Mouse (Mus musculus): ENCODE data around the gene Timp3. TPM values are rescaled to one million over a fixed set of nuclear protein-coding genes. Genes with fewer than 3 reads are reported as not detected.

The Timp3 gene
- polyA plus RNA-seq, 1 experiment from 2014 or later, result 51.2 TPM

DNA sequence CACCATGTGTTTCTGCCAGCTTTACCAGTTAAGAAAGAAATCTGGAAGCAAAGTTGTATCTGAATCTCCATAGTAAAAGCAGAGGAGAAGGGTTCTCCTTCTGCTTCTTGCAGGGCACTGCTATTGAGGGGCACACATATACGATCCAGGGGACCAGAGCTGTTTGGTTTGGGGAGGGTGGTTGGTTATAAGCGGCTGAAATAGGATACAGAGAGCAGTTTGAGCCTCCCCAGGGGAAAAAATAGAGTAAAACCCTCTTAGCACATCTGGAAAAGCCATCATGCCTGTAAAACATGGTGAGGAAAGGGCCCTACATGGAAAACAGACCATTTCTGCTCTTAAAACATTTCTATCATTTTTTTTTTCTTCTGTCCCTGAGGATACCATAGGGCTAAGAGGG lies 21.7 kb upstream of the Timp3 start:
- WGBS, result 76% methylated on average over 2 of the region's 2 CpGs
- ATAC-seq (ENCODE audit: low read depth), result no peak
- Histone ChIP-seq H3K36me3 (no peaks in the 10 kb centered on the region), H3K9ac (no peak overlapping the region), H3K4me1 (replicated peaks) (no peaks in the 10 kb centered on the region), H3K9me3 (no peaks in the 10 kb centered on the region), H3K4me2 (no peak overlapping the region), H3K4me3 (no peak overlapping the region), H3K27me3 (no peaks in the 10 kb centered on the region), H3K27ac (replicated peaks) (no peak overlapping the region)

- WGBS, result 89% methylated on average over 7 of the region's 7 CpGs
- Histone ChIP-seq H3K4me1 (replicated peaks) (no peaks in the 10 kb centered on the region), H3K36me3 (no peaks in the 10 kb centered on the region), H3K27ac (replicated peaks) (no peak overlapping the region), H3K9ac (no peak overlapping the region), H3K4me3 (no peak overlapping the region), H3K4me2 (no peak overlapping the region), H3K27me3 (no peaks in the 10 kb centered on the region), H3K9me3 (no peaks in the 10 kb centered on the region)
- ATAC-seq (ENCODE audit: low read depth), result no peak
Observed at GRCm38 (mm10) chr10:86279579-86280168, 20.5 kb upstream of the Timp3 start.

DNA sequence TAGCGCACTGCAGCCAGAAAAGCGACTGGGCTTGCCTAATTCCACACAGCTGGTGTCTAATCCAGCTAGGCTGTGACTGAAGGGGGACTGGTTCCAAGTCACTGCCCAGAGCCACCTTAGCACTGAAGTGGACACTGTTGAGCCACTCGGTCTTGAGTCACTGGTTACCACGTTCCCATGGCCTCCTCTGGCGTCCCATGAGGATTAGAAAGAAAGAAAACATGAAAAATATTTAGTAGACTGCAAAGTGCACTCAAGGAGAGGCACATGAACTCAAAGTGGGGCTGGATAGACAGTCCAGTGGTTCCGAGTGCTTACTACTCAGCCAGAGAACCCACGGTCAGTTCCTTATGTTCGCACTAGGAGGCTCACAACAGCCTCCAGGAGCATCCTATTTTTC lies 18.9 kb upstream of the Timp3 start:
- WGBS, result 93% methylated on average over 8 of the region's 8 CpGs
- H3K9ac ChIP-seq, result no peak overlapping the region
- H3K9me3 ChIP-seq, result no peaks in the 10 kb centered on the region

GRCm38 (mm10) chr10:86286508-86286907 lies 13.7 kb upstream of the Timp3 start:
- Histone ChIP-seq H3K4me2 (no peak overlapping the region), H3K4me3 (no peak overlapping the region), H3K4me1 (replicated peaks) (no peaks in the 10 kb centered on the region), H3K36me3 (no peaks in the 10 kb centered on the region), H3K9me3 (no peaks in the 10 kb centered on the region; the same call in 1 of the 2 replicates), H3K27me3 (no peaks in the 10 kb centered on the region), H3K9ac (no peak overlapping the region), H3K27ac (replicated peaks) (no peak overlapping the region)
- WGBS, result 94% methylated on average over 7 of the region's 7 CpGs
- no peak for ATAC-seq (ENCODE audit: low read depth)

More for the DNA sequence above, 18.9 kb upstream of the Timp3 start:
- no peak overlapping the region for H3K4me2 ChIP-seq
- H3K27ac ChIP-seq (replicated peaks), result no peak overlapping the region
- no peaks in the 10 kb centered on the region for H3K36me3 ChIP-seq
- no peak for ATAC-seq (ENCODE audit: low read depth)
- H3K4me3 ChIP-seq, result no peak overlapping the region
- H3K4me1 ChIP-seq (replicated peaks), result no peaks in the 10 kb centered on the region
- no peaks in the 10 kb centered on the region for H3K27me3 ChIP-seq

DNA sequence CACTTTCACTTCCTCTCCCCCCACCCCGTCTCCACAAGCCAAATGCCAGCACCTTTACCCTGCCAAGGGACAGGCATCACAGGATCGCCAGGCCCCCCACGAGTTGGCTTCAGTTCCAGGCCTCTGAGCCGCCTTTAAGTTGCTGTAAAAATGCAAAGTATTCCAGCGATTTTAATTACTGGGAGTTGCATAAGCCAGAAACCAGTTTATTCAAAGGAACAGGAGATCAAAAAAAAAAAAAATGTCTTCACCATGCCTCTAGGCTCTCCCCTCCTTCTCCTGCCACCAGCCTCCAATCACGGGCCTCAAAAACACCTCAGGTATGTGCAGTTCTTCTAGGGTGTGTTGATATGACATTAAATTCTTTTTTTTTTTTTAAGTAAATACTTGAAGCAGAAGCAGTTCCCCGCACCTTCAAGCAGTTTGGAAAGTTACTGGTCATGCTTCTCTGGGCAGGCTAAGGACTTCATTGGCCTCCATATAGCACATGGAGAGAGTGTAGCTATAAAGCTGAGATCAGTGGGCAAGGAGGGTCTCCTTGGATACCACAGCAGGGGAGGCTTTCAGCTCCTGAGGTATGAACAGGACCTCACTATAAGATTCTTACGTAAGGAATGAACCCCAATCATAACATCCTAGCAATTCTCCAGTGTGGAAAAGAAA lies 9.9 kb upstream of the Timp3 start:
- Histone ChIP-seq H3K4me3 (no peak overlapping the region), H3K27ac (replicated peaks) (no peak overlapping the region), H3K4me2 (no peak overlapping the region), H3K9me3 (no peaks in the 10 kb centered on the region; the same call in 1 of the 2 replicates), H3K4me1 (replicated peaks) (peaks cover 6% of the 10 kb centered on the region), H3K9ac (no peak overlapping the region), H3K36me3 (no peaks in the 10 kb centered on the region), H3K27me3 (no peaks in the 10 kb centered on the region)
- no peak for ATAC-seq (ENCODE audit: low read depth)
- 82% methylated on average over 8 of the region's 8 CpGs for WGBS

- WGBS, result 86% methylated on average over 1 of the region's 1 CpGs
- ATAC-seq (ENCODE audit: low read depth), result no peak
Observed at GRCm38 (mm10) chr10:86293880-86294279, 6.3 kb upstream of the Timp3 start.

DNA sequence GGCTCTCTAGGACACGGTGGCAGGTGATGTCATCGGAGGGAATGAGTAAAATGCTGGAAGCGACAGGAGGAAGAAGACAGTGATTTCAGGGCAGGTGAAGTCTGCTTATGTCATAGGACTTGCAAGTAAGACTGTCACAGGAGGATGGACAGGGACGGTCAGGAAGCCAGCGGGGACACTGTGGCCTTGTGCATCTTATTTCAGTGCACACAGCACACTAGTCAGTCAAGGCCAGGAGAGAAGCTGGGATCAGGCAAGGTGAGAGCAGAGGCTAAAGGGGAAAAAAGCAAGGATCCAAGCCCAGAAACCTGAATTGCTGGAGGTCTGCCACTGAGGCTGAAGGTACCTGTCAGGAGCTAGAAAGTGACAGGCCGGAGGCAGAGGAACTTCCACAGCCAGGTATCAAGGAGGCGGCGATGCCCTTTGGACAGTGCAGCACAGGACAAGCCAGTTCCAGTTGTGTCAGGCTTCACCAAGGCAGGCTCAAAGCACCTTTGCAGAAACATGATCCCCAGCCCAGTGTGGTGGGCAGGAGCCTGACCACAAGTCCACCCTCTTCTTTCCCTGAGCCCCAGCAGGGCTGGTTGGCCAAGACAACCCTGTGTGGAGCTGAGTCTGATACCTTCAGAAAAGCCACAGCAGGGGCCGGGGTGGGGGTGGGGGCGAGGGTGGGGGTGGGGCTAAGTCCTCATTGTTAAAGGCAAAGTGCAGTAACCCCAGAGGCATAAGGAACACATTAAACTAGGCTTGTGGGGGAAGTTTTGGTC lies 5.4 kb upstream of the Timp3 start:
- no peak overlapping the region for H3K27ac ChIP-seq (replicated peaks)
- no peak overlapping the region for H3K9ac ChIP-seq
- H3K36me3 ChIP-seq, result no peaks in the 10 kb centered on the region
- WGBS, result 68% methylated on average over 10 of the region's 10 CpGs
- peaks cover 17% of the 10 kb centered on the region for H3K27me3 ChIP-seq
- H3K4me3 ChIP-seq, result no peak overlapping the region
- no peak for ATAC-seq (ENCODE audit: low read depth)
- peaks cover 17% of the 10 kb centered on the region for H3K4me1 ChIP-seq (replicated peaks)
- no peaks in the 10 kb centered on the region for H3K9me3 ChIP-seq
- H3K4me2 ChIP-seq, result no peak overlapping the region

More at GRCm38 (mm10) chr10:86293880-86294279, 6.3 kb upstream of the Timp3 start:
- Histone ChIP-seq H3K4me2 (no peak overlapping the region), H3K4me1 (replicated peaks) (peaks cover 17% of the 10 kb centered on the region), H3K36me3 (no peaks in the 10 kb centered on the region), H3K27ac (replicated peaks) (no peak overlapping the region), H3K9ac (no peak overlapping the region), H3K9me3 (no peaks in the 10 kb centered on the region; the same call in 1 of the 2 replicates), H3K27me3 (peaks cover 14% of the 10 kb centered on the region), H3K4me3 (no peak overlapping the region)

GRCm38 (mm10) chr10:86295454-86296098 lies 4.6 kb upstream of the Timp3 start:
- no peak for ATAC-seq (ENCODE audit: low read depth)
- Histone ChIP-seq H3K27me3 (peaks cover 17% of the 10 kb centered on the region), H3K9me3 (no peaks in the 10 kb centered on the region), H3K4me3 (peak overlapping the region; percentile 4; the same call in 1 of the 2 replicates), H3K36me3 (no peaks in the 10 kb centered on the region), H3K4me2 (peak overlapping the region; percentile 50), H3K27ac (replicated peaks) (no peak overlapping the region), H3K4me1 (replicated peaks) (peaks cover 25% of the 10 kb centered on the region), H3K9ac (peak overlapping the region; percentile 38; the same call in 1 of the 2 replicates)
- 26% methylated on average over 13 of the region's 13 CpGs for WGBS

GRCm38 (mm10) chr10:86296111-86296510 lies 4.1 kb upstream of the Timp3 start:
- Histone ChIP-seq H3K9ac (peak overlapping the region; percentile 38; the same call in 1 of the 2 replicates), H3K9me3 (no peaks in the 10 kb centered on the region), H3K36me3 (no peaks in the 10 kb centered on the region), H3K27ac (replicated peaks) (no peak overlapping the region), H3K4me1 (replicated peaks) (peaks cover 30% of the 10 kb centered on the region), H3K4me2 (peak overlapping the region; percentile 50), H3K4me3 (peak overlapping the region; percentile 4; the same call in 1 of the 2 replicates), H3K27me3 (peaks cover 22% of the 10 kb centered on the region)
- peak; percentile 57 for ATAC-seq (ENCODE audit: low read depth)
- 4% methylated on average over 14 of the region's 14 CpGs for WGBS

DNA sequence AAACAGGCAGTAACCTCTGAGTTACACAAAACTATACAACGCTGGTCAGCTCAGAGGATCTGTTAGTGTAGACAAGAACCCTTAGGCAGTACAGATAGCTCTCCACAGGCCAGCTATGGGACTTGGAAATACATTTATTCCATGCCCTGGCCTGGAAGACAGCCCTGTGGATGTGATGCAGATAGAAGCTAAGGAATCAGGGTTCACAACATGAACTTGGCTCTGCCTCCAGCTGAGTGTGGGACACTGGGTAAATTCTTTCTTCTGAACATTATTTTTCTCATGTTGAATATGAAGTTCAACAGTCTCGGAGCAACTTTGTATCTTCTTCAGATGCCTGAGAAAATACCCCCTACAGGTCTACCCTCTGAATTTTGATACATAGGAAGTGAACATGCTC lies 2.9 kb upstream of the Timp3 start:
- Histone ChIP-seq H3K9me3 (no peaks in the 10 kb centered on the region), H3K36me3 (no peaks in the 10 kb centered on the region), H3K27me3 (peaks cover 34% of the 10 kb centered on the region), H3K4me3 (no peak overlapping the region), H3K9ac (no peak overlapping the region), H3K4me1 (replicated peaks) (peaks cover 36% of the 10 kb centered on the region), H3K27ac (replicated peaks) (no peak overlapping the region), H3K4me2 (no peak overlapping the region)
- ATAC-seq (ENCODE audit: low read depth), result no peak
- WGBS, result 94% methylated on average over 2 of the region's 2 CpGs

DNA sequence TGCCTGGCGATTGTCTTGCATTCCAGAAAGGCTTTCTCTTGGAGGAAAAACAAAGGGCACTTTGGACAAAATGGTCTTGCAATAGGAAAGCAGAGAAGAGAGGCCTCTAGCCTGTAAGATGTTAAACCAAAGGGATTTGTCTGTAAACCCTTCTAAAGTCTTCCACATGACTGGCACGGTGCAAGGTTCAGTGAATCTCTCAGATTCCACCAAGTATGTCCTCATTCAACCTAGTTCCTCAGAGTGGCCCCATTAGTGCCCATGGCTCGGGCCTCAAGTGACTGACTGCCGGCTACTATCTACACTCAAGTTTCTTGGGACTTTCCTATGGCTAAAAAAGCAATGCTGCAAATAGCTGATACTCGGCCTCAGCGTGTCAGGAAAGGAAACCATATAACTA lies 1.8 kb upstream of the Timp3 start:
- Histone ChIP-seq H3K4me1 (replicated peaks) (peaks cover 42% of the 10 kb centered on the region), H3K4me3 (no peak overlapping the region), H3K27me3 (peaks cover 35% of the 10 kb centered on the region), H3K36me3 (no peaks in the 10 kb centered on the region), H3K27ac (replicated peaks) (no peak overlapping the region), H3K9ac (no peak overlapping the region), H3K9me3 (no peaks in the 10 kb centered on the region), H3K4me2 (no peak overlapping the region)
- no peak for ATAC-seq (ENCODE audit: low read depth)
- WGBS, result 75% methylated on average over 6 of the region's 6 CpGs

GRCm38 (mm10) chr10:86299795-86300194 lies 377 bp upstream of the Timp3 start:
- Histone ChIP-seq H3K27ac (replicated peaks) (no peak overlapping the region), H3K36me3 (no peaks in the 10 kb centered on the region), H3K4me1 (replicated peaks) (peaks cover 54% of the 10 kb centered on the region), H3K4me3 (peak overlapping the region; percentile 51), H3K27me3 (peaks cover 35% of the 10 kb centered on the region), H3K9me3 (no peaks in the 10 kb centered on the region), H3K9ac (peak overlapping the region; percentile 77), H3K4me2 (peak overlapping the region; percentile 85)
- WGBS, result 34% methylated on average over 6 of the region's 6 CpGs
- ATAC-seq (ENCODE audit: low read depth), result no peak

Data from neural tube, embryonic 13.5 days (tissue).